Mouse (Mus musculus) cerebellum, adult 2 months (tissue): ENCODE measurements around the gene Pdxk.

Experiments
- CTCF ChIP-seq: fragments of 200-500 bp; IDR thresholded peaks from 2 replicates; pipeline ENCODE4 v1.5.1; 2011; ENCODE audit warnings: low read depth, mild to moderate bottlenecking, control low read depth, low read length, moderate library complexity, borderline replicate concordance; ENCODE audit not compliant: insufficient read depth
- POLR2A ChIP-seq: fragments of 200-500 bp; IDR thresholded peaks from 2 replicates; pipeline ENCODE4 v1.6.1; 2011; ENCODE audit warnings: low read length, control low read depth, borderline replicate concordance; ENCODE audit not compliant: insufficient read depth

DNA sequence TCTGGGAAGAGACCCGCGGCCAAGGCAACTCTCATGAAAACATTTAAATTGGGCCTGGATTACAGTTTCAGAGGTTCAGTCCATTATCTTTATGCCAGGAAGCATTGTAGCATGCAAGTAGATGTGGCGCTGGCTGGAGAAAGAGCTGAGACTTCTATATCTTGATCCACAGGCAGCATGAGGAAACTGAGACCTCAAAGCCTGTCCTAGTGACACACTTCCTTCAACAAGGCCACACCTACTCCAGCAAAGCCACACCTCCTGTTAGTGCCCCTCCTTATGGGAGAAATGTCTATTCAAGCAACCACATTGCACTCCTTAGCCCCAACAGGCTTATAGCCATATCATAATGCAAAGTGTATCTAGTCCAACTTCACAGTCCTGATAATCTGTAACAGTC, 42.2 kb downstream of the Pdxk start:
- TF ChIP-seq CTCF: no peak
- no peak for TF ChIP-seq POLR2A
